Mouse (Mus musculus): ENCODE data around the gene Rbp1.
A peak's percentile ranks its signal among the peaks of the same experiment; 100 is the strongest.

The Rbp1 gene

GRCm38 (mm10) chr9:98422656-98423055 lies at the start of gene Rbp1:
Rbp1 (plus strand) TSS chr9:98422961.
- DNase-seq (ENCODE audit: low read depth, low spot score): no peak

DNA sequence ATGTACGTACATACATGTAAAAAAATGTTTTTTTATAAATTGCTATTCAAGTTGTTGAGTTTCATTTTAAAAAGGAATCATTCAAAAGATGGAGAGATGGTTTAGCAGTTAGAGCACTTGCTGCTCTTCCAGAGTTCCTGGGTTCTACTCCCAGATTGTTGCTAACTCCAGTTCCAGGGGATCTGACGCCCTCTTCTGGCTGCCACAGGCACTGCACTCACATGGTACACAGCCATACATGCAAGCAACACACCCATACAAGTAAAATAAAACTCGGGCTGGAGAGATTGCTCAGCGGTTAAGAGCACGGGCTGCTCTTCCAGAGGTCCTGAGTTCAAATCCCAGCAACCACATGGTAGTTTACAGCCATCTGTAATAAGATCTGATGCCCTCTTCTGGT lies 49.4 kb upstream of the Rbp1 start:
- DNase-seq (ENCODE audit: low read depth, low spot score): no peak

- no peak for DNase-seq (ENCODE audit: low read depth, low spot score)
These were observed 47.9 kb upstream of the Rbp1 start for GRCm38 (mm10) chr9:98374897-98375296.

- no peak for DNase-seq (ENCODE audit: low read depth, low spot score)
These were observed 47.2 kb upstream of the Rbp1 start for GRCm38 (mm10) chr9:98375329-98376170.

GRCm38 (mm10) chr9:98379736-98380135 lies 43.0 kb upstream of the Rbp1 start:
- no peak for DNase-seq (ENCODE audit: low read depth, low spot score)

DNA sequence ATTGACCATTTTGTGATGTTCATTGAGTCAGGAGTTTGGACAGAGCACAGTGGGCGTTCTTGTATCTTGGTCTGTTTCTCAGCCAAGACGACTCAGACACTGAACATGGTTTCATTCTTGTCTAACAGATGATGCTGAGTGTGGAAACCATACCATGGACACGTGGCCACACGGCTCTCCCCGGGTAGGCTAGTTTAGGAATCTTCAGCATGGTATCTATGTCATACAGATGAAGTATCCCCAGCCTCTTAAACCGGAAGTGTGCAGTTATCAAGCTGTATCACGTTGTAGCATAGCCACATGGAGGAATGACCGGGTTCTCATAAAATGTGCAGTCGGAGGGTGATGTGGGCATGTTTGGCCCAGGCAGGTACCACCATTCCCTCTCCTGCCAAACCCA lies 42.2 kb upstream of the Rbp1 start:
- DNase-seq (ENCODE audit: low read depth, low spot score): no peak

GRCm38 (mm10) chr9:98387741-98388632 lies 34.8 kb upstream of the Rbp1 start:
- no peak for DNase-seq (ENCODE audit: low read depth, low spot score)

DNA sequence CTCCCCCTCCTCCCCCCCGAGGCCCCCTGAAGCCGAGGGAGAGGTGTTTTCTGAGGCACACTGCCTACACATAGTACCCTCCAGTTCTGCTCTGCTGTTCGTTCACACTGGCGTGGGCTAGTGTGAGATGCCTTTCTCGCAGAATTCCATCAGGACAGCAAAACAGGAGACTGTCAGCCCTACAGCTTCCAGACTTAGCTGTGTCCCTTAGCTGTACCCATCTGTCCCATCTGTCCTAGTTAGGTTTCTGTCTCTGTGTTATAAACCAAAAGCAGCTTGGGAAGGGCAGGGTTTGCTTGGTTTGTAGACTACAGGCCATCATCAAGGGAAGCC lies 34.2 kb upstream of the Rbp1 start:
- DNase-seq (ENCODE audit: low read depth, low spot score): no peak

GRCm38 (mm10) chr9:98393496-98393895 lies 29.3 kb upstream of the Rbp1 start:
- no peak for DNase-seq (ENCODE audit: low read depth, low spot score)

- no peak for DNase-seq (ENCODE audit: low read depth, low spot score)
These were observed 25.6 kb upstream of the Rbp1 start for GRCm38 (mm10) chr9:98397211-98397610.

DNA sequence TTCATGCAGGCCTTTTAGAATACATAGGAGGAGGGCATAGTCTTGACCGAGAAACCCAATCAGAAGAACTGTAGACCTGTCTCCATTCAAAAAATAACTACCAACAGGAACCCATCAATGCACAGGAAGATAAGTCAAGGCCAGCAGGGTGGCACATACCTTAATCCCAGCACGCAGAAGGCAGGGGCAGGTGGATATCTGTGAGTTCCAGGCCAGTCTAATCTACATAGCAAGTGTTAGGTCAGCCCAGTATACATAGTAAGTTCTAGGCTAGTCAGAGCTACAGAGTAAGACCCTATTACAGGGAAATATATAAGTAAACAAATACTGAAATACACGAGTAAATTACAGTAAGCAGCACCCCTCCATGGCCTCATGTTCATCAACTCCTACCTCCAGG lies 24.9 kb upstream of the Rbp1 start:
- no peak for DNase-seq (ENCODE audit: low read depth, low spot score)

DNA sequence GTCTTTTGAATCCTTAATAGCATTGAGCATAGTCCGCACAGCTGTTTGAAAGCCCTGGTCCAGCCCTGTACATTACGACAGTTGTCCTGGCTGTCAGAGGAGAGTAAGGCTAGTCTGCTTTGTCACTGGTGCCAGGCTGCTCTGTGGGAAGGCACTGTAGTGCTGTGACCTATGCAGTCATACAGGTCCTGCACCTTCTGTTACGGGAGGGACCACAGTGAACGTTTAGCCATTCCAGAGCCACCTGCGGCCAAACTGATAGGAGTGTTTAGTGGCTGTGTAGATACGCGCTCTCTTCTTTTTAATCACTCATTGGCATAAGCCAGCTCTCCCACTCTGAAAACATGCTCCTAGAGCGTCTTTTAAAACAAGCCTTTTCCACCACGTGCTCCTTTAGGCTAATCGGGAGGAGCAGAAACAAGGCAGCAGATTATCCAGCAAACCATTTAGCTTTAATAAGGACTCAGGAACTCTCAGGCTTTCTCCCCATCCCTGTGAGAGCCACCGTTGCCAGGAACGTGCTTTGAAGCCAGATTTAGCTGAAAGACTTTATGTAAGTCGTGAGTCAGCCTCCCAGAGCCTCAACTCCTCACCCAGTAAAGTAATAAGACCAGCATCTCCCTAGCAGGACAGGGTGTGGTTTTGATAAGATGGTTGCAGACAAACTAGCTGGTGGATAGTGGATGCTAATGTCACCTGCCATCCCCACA lies 22.4 kb upstream of the Rbp1 start:
- no peak for DNase-seq (ENCODE audit: low read depth, low spot score)

GRCm38 (mm10) chr9:98401611-98402010 lies 21.1 kb upstream of the Rbp1 start:
- no peak for DNase-seq (ENCODE audit: low read depth, low spot score)

DNA sequence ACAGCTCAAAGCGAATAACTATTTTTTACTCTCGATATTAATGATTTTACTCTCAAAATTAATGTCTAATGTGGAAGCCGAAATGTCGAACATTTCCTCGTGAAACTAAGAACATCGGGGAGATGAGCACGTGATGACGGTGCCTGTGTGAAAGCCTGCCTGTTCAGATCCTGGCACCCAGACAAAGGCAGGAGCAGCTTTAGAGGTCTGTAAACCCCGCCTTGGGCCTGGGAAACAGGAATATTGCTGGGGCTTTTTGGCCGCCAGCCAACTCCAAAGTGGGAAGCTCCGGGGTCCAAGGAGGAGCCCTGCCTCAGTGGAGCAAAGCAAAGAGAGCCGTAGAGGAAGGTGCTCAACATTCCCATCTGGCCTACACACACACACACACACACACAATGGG lies 15.0 kb upstream of the Rbp1 start:
- no peak for DNase-seq (ENCODE audit: low read depth, low spot score)

- DNase-seq (ENCODE audit: low read depth, low spot score): peak; percentile 36
These were observed 13.6 kb upstream of the Rbp1 start for GRCm38 (mm10) chr9:98409137-98409536.

DNA sequence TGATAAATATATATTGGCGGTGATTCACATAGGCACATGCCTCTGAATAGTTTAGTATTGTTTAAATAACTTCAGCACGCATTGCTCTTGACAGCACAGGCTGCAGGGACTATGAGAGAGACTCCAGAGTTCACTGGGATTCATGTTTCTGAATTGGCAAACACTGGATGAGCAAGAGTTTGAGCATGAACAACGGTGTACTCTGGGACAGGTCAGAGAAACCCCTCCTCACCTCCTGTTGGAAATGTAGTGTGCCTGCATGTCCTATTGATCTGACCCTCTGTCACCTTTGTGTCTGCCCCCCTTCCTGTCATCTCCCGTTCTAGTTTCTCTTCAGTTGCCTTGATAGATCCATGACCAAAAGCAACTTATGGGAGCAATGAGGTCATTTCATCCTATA lies 7.3 kb upstream of the Rbp1 start:
- no peak for DNase-seq (ENCODE audit: low read depth, low spot score)

DNA sequence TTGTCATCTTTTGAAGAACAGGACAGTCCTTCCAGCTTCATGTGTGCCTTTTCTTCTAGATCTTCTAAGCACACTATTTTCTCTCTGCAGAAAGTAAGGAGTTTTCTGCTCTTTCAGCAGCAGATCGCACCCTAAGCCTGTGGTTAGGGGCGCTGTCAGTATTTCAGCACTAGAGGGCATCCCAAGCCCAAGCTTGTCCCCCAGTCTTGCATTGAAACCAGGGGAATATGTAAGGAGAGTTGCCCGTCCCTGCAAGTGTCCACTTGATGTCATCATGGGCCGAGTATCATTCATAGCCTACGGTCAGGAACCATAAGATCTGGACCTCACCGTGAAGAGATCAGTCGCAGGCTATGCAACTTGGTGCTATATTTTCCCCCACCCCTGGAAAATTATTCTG lies 4.8 kb upstream of the Rbp1 start:
- DNase-seq (ENCODE audit: low read depth, low spot score): no peak

DNA sequence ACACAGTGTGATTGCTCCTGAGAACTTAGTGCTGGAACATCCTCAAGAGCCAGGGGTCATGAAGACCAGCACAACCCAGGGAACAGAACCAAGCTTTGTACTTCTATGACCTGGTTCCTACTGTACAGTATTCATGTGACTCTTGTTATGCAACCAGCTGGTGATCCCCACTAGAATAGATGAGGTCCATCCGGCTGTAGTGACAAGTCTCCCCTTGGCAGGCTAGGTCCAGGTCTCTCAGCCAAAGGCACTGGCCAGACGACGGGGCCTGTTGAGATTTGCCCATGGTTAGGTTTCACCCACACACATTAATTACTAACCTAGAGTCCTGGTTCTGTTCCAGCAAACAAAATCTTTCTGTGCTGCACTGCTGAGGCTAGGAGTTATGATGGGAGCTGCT lies 4.4 kb upstream of the Rbp1 start:
- DNase-seq (ENCODE audit: low read depth, low spot score): no peak

DNA sequence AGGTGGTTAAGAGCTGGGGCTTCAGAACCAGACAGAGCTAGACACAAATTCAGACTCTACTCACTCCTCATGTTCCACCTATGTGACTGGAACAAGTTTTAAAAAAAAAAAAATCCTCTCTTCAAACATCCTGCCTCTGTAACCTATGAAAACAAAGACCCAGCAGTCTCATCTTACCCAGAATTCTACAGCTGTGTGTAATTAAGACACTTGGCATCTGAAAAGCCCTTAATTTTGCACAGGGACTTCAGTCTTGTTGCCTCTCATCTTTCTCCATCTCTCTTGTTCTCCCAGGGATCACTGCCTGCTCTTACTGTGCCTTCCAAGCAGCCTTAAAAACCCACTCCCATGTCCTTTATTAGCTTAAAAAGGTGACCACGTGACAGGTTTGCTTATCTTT lies 2.1 kb upstream of the Rbp1 start:
- DNase-seq (ENCODE audit: low read depth, low spot score): no peak

DNA sequence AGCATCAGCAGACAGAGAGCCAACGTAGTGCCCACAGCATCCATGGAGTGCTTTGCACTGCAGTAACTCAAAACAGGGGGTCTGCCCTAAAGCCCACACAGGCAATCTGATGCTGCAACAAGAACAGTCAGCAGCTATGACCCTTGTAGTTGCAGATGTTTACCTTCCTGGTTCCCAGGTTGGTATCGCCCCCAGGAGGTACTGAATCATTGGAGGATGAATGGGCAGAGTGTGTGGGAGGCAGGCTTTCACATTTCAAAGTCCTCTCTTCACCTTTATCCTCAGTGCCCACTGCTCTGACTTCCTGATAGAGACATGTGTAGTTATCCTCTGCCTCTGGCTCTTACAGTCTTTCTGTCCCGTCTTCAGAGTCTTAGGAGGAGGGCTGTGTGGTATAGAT lies 858 bp upstream of the Rbp1 start:
- no peak for DNase-seq (ENCODE audit: low read depth, low spot score)

DNA sequence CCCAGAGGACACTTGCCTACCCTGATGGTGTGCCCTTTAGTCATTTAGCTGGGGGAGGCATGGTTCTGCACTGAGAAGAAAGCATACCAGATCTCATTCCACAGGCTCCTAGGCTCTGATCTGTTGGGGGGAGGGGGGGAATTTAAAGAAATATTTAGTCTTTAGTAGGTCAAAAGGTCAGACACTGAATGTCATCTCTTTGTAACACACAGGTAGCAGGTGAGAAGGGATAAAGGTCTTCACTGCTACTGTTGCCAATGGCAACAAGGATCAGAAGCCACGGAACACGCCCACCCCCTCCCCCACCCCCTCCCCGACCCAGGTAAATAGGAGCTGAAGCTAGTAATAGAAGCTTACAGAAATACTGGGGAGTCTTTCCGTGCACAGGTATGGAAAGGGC lies 930 bp downstream of the Rbp1 start:
- no peak for DNase-seq (ENCODE audit: low read depth, low spot score)

- no peak for DNase-seq (ENCODE audit: low read depth, low spot score)
These were observed 1.5 kb downstream of the Rbp1 start for GRCm38 (mm10) chr9:98424291-98424690.
